Mouse (Mus musculus) layer of hippocampus, adult 8-10 months (tissue): ENCODE measurements around the gene Bub3. TPM values are rescaled to one million over a fixed set of nuclear protein-coding genes. Genes with fewer than 3 reads are reported as not detected.

Experiments used
- DNase-seq, 2 experiments: peaks; one replicate each; pipeline ENCODE4 v3.0.0; 2022; ENCODE audit warnings: low spot score in 2 of 2
- total RNA-seq, 4 experiments: library from RNA; stranded (reverse); gene quantifications; 2 replicates each; pipeline ENCODE4 v1.2.4; 2022

Bub3 gene
- total RNA-seq = 10 to 100 TPM; 60.8 to 68.8 (median 62.0) TPM

- peak; percentile 91 to 94 for DNase-seq
These were observed at the start of gene Bub3 for GRCm38 (mm10) chr7:131559986-131560696. Bub3 (plus strand) TSS chr7:131560222.

- peak; percentile 50 to 84 for DNase-seq
These were observed 20.0 kb upstream of the Bub3 start for GRCm38 (mm10) chr7:131539979-131540378.

- DNase-seq = no peak
These were observed 18.6 kb upstream of the Bub3 start for GRCm38 (mm10) chr7:131541184-131542114.

- DNase-seq = no peak
These were observed 17.7 kb upstream of the Bub3 start, which contains the start of gene Hmx3 for GRCm38 (mm10) chr7:131542115-131542871. Hmx3 (plus strand) TSS chr7:131542867.

- DNase-seq = no peak
These were observed 17.0 kb upstream of the Bub3 start for GRCm38 (mm10) chr7:131542872-131543622.

GRCm38 (mm10) chr7:131543623-131544481, 16.2 kb upstream of the Bub3 start:
- DNase-seq = no peak

GRCm38 (mm10) chr7:131544871-131545270, 15.2 kb upstream of the Bub3 start:
- no peak for DNase-seq

- DNase-seq = no peak
These were observed 14.2 kb upstream of the Bub3 start for GRCm38 (mm10) chr7:131545701-131546385.

- DNase-seq = no peak
These were observed 13.6 kb upstream of the Bub3 start for GRCm38 (mm10) chr7:131546423-131546822.

GRCm38 (mm10) chr7:131547481-131547880, 12.5 kb upstream of the Bub3 start:
- DNase-seq = no peak

GRCm38 (mm10) chr7:131548473-131548872, 11.5 kb upstream of the Bub3 start, which contains the start of gene Hmx2:
Hmx2 (plus strand) TSS chr7:131548773.
- DNase-seq = no peak

- no peak for DNase-seq
These were observed 8.6 kb upstream of the Bub3 start for GRCm38 (mm10) chr7:131551471-131551870.

- DNase-seq = no peak
These were observed 7.9 kb upstream of the Bub3 start for GRCm38 (mm10) chr7:131551931-131552741.

GRCm38 (mm10) chr7:131552781-131553180, 7.2 kb upstream of the Bub3 start:
- no peak for DNase-seq

- no peak for DNase-seq
These were observed 6.2 kb upstream of the Bub3 start for GRCm38 (mm10) chr7:131553771-131554175.

GRCm38 (mm10) chr7:131554341-131555180, 5.5 kb upstream of the Bub3 start:
- no peak for DNase-seq

- no peak for DNase-seq
These were observed 4.5 kb upstream of the Bub3 start for GRCm38 (mm10) chr7:131555301-131556081.
